Mouse (Mus musculus): ENCODE measurements around the gene Vmp1.

DNA sequence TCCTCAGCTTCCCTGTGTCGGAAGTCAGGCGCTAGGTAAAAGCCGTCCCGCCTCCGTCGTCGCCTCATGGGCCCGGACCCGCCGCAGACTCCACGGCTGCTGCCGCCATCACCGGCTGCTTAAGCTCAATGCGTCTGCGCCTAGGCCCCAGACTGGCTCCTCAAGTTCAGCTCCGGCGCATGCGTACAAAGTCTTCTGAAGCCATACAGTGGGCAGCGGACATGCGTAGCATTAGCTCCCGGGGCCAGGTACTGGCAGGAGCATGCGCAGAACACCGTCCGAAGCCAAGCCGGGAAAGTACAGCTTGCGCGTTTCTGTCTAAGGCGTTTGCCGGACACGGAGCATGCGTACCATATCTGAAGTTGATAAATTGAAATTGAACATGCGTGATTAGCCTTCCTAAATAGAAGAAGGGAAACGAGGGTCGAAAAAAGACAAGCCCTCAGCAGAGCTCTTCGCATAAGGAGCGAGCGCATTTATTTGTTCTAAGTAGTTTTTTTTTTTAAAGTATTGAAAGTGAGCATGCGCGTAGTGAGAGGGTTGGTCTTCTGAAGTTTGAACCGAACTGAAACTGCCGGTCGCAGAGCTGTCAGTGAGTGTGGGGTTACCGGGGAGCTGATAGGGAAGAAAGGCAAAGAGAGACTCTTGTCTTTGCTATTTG lies 138.9 kb downstream of the Vmp1 start, which contains the start of the genes Rps6kb1 and Tubd1:
- no peak for TF ChIP-seq EP300 (IDR thresholded peaks at IDR 0.05; ENCODE audit: low read length)
- TF ChIP-seq NRF1 (IDR thresholded peaks at IDR 0.05; ENCODE audit: low read depth, low read length) = peak; percentile 93
- TF ChIP-seq POLR2AphosphoS2 (IDR thresholded peaks at IDR 0.05; ENCODE audit: low read depth, low read length) = peak; percentile 90
- TF ChIP-seq MAFK (IDR thresholded peaks at IDR 0.05; ENCODE audit: insufficient replicate concordance, low read length) = 0 out of 2 replicates have a peak, but pooled peaks have one; percentile 37

All from CH12.LX (cell line).